Mouse (Mus musculus): ENCODE data around the gene Slc6a20a. TPM values are rescaled to one million over a fixed set of nuclear protein-coding genes. Genes with fewer than 3 reads are reported as not detected.

The Slc6a20a gene
- polyA plus RNA-seq, 1 experiment from 2014 or later, result 0.12 TPM

GRCm38 (mm10) chr9:123649785-123650511 lies 28.7 kb downstream of the Slc6a20a start:
- H3K9me3 ChIP-seq (ENCODE audit: control insufficient read depth, low read length), result no peaks in the 10 kb centered on the region
- no peaks in the 10 kb centered on the region for H3K4me1 ChIP-seq (ENCODE audit: control insufficient read depth, insufficient read depth, low read length)
- DNase-seq (ENCODE audit: low spot score) (no peak), ATAC-seq (ENCODE audit: insufficient read depth, low FRiP score, low TSS enrichment) (no peak)
- H3K4me2 ChIP-seq (ENCODE audit: low read depth), result no peak overlapping the region
- no peaks in the 10 kb centered on the region for H3K36me3 ChIP-seq (ENCODE audit: control insufficient read depth, insufficient read depth, low read length)
- H3K27ac ChIP-seq (ENCODE audit: low read depth, low read length), result no peak overlapping the region
- H3K4me3 ChIP-seq (ENCODE audit: low read depth, low read length), result no peak overlapping the region
- 95% methylated on average over 2 of the region's 2 CpGs for WGBS
- no peaks in the 10 kb centered on the region for H3K27me3 ChIP-seq (ENCODE audit: control insufficient read depth, insufficient read depth, low read length)
- no peak overlapping the region for H3K9ac ChIP-seq (ENCODE audit: low read length)

GRCm38 (mm10) chr9:123640106-123640505 lies 38.6 kb downstream of the Slc6a20a start:
- Histone ChIP-seq H3K9ac (ENCODE audit: low read length) (no peak overlapping the region), H3K36me3 (ENCODE audit: control insufficient read depth, insufficient read depth, low read length) (no peaks in the 10 kb centered on the region), H3K4me2 (ENCODE audit: low read depth) (no peak overlapping the region), H3K4me1 (ENCODE audit: control insufficient read depth, insufficient read depth, low read length) (no peaks in the 10 kb centered on the region), H3K27me3 (ENCODE audit: control insufficient read depth, insufficient read depth, low read length) (no peaks in the 10 kb centered on the region), H3K4me3 (ENCODE audit: low read depth, low read length) (no peak overlapping the region), H3K9me3 (ENCODE audit: control insufficient read depth, low read length) (no peaks in the 10 kb centered on the region), H3K27ac (ENCODE audit: low read depth, low read length) (no peak overlapping the region)
- DNase-seq (ENCODE audit: low spot score) (no peak), ATAC-seq (ENCODE audit: insufficient read depth, low FRiP score, low TSS enrichment) (no peak)
- 72% methylated on average over 1 of the region's 1 CpGs for WGBS

GRCm38 (mm10) chr9:123638668-123639089 lies 40.0 kb downstream of the Slc6a20a start:
- Histone ChIP-seq H3K36me3 (ENCODE audit: control insufficient read depth, insufficient read depth, low read length) (no peaks in the 10 kb centered on the region), H3K9me3 (ENCODE audit: control insufficient read depth, low read length) (no peaks in the 10 kb centered on the region), H3K4me1 (ENCODE audit: control insufficient read depth, insufficient read depth, low read length) (no peaks in the 10 kb centered on the region), H3K9ac (ENCODE audit: low read length) (no peak overlapping the region), H3K4me3 (ENCODE audit: low read depth, low read length) (no peak overlapping the region), H3K4me2 (ENCODE audit: low read depth) (no peak overlapping the region), H3K27ac (ENCODE audit: low read depth, low read length) (no peak overlapping the region), H3K27me3 (ENCODE audit: control insufficient read depth, insufficient read depth, low read length) (no peaks in the 10 kb centered on the region)
- WGBS, result 88% methylated on average over 1 of the region's 1 CpGs
- DNase-seq (ENCODE audit: low spot score) (no peak), ATAC-seq (ENCODE audit: insufficient read depth, low FRiP score, low TSS enrichment) (no peak)

- H3K9ac ChIP-seq (ENCODE audit: low read length), result no peak overlapping the region
- DNase-seq (ENCODE audit: low spot score), result no peak
- H3K4me3 ChIP-seq (ENCODE audit: low read depth, low read length), result no peak overlapping the region
- H3K4me2 ChIP-seq (ENCODE audit: low read depth), result no peak overlapping the region
- ATAC-seq (ENCODE audit: insufficient read depth, low FRiP score, low TSS enrichment), result no peak
- H3K4me1 ChIP-seq (ENCODE audit: control insufficient read depth, insufficient read depth, low read length), result no peaks in the 10 kb centered on the region
- H3K27me3 ChIP-seq (ENCODE audit: control insufficient read depth, insufficient read depth, low read length), result no peaks in the 10 kb centered on the region
- no peaks in the 10 kb centered on the region for H3K9me3 ChIP-seq (ENCODE audit: control insufficient read depth, low read length)
- no peak overlapping the region for H3K27ac ChIP-seq (ENCODE audit: low read depth, low read length)
- no peaks in the 10 kb centered on the region for H3K36me3 ChIP-seq (ENCODE audit: control insufficient read depth, insufficient read depth, low read length)
These were observed 40.5 kb downstream of the Slc6a20a start for GRCm38 (mm10) chr9:123638231-123638630.

GRCm38 (mm10) chr9:123636771-123637170 lies 41.9 kb downstream of the Slc6a20a start:
- Histone ChIP-seq H3K4me3 (ENCODE audit: low read depth, low read length) (no peak overlapping the region), H3K9me3 (ENCODE audit: control insufficient read depth, low read length) (no peaks in the 10 kb centered on the region), H3K4me1 (ENCODE audit: control insufficient read depth, insufficient read depth, low read length) (no peaks in the 10 kb centered on the region), H3K9ac (ENCODE audit: low read length) (no peak overlapping the region), H3K4me2 (ENCODE audit: low read depth) (no peak overlapping the region), H3K27me3 (ENCODE audit: control insufficient read depth, insufficient read depth, low read length) (no peaks in the 10 kb centered on the region), H3K27ac (ENCODE audit: low read depth, low read length) (no peak overlapping the region), H3K36me3 (ENCODE audit: control insufficient read depth, insufficient read depth, low read length) (no peaks in the 10 kb centered on the region)
- ATAC-seq (ENCODE audit: insufficient read depth, low FRiP score, low TSS enrichment) (no peak), DNase-seq (ENCODE audit: low spot score) (no peak)
- 71% methylated on average over 5 of the region's 5 CpGs for WGBS

- H3K4me2 ChIP-seq (ENCODE audit: low read depth), result no peak overlapping the region
- no peaks in the 10 kb centered on the region for H3K4me1 ChIP-seq (ENCODE audit: control insufficient read depth, insufficient read depth, low read length)
- no peaks in the 10 kb centered on the region for H3K27me3 ChIP-seq (ENCODE audit: control insufficient read depth, insufficient read depth, low read length)
- H3K9ac ChIP-seq (ENCODE audit: low read length), result no peak overlapping the region
- no peaks in the 10 kb centered on the region for H3K36me3 ChIP-seq (ENCODE audit: control insufficient read depth, insufficient read depth, low read length)
- no peak overlapping the region for H3K4me3 ChIP-seq (ENCODE audit: low read depth, low read length)
- 90% methylated on average over 3 of the region's 3 CpGs for WGBS
- no peaks in the 10 kb centered on the region for H3K9me3 ChIP-seq (ENCODE audit: control insufficient read depth, low read length)
- H3K27ac ChIP-seq (ENCODE audit: low read depth, low read length), result no peak overlapping the region
- no peak for DNase-seq (ENCODE audit: low spot score)
- ATAC-seq (ENCODE audit: insufficient read depth, low FRiP score, low TSS enrichment), result no peak
These were observed 45.7 kb downstream of the Slc6a20a start for GRCm38 (mm10) chr9:123632993-123633392.

GRCm38 (mm10) chr9:123632281-123632680 lies 46.4 kb downstream of the Slc6a20a start, which contains the start of gene Slc6a20b:
Gene Slc6a20b, minus strand, starts transcription at chr9:123632565.
- ATAC-seq (ENCODE audit: insufficient read depth, low FRiP score, low TSS enrichment) (no peak), DNase-seq (ENCODE audit: low spot score) (no peak)
- no peaks in the 10 kb centered on the region for H3K27me3 ChIP-seq (ENCODE audit: control insufficient read depth, insufficient read depth, low read length)
- no peaks in the 10 kb centered on the region for H3K36me3 ChIP-seq (ENCODE audit: control insufficient read depth, insufficient read depth, low read length)
- H3K4me1 ChIP-seq (ENCODE audit: control insufficient read depth, insufficient read depth, low read length), result no peaks in the 10 kb centered on the region
- H3K9ac ChIP-seq (ENCODE audit: low read length), result no peak within 1 kb of the TSS
- 88% methylated on average over 6 of the region's 6 CpGs for WGBS
- no peak within 1 kb of the TSS for H3K4me2 ChIP-seq (ENCODE audit: low read depth)
- H3K9me3 ChIP-seq (ENCODE audit: control insufficient read depth, low read length), result no peaks in the 10 kb centered on the region
- no peak within 1 kb of the TSS for H3K4me3 ChIP-seq (ENCODE audit: low read depth, low read length)
- H3K27ac ChIP-seq (ENCODE audit: low read depth, low read length), result no peak within 1 kb of the TSS

GRCm38 (mm10) chr9:123631666-123632065 lies 47.0 kb downstream of the Slc6a20a start:
- ATAC-seq (ENCODE audit: insufficient read depth, low FRiP score, low TSS enrichment) (no peak), DNase-seq (ENCODE audit: low spot score) (no peak)
- Histone ChIP-seq H3K4me3 (ENCODE audit: low read depth, low read length) (no peak overlapping the region), H3K4me1 (ENCODE audit: control insufficient read depth, insufficient read depth, low read length) (no peaks in the 10 kb centered on the region), H3K9me3 (ENCODE audit: control insufficient read depth, low read length) (no peaks in the 10 kb centered on the region), H3K4me2 (ENCODE audit: low read depth) (no peak overlapping the region), H3K27ac (ENCODE audit: low read depth, low read length) (no peak overlapping the region), H3K36me3 (ENCODE audit: control insufficient read depth, insufficient read depth, low read length) (no peaks in the 10 kb centered on the region), H3K27me3 (ENCODE audit: control insufficient read depth, insufficient read depth, low read length) (no peaks in the 10 kb centered on the region), H3K9ac (ENCODE audit: low read length) (no peak overlapping the region)
- 80% methylated on average over 3 of the region's 3 CpGs for WGBS

- DNase-seq (ENCODE audit: low spot score) (no peak), ATAC-seq (ENCODE audit: insufficient read depth, low FRiP score, low TSS enrichment) (no peak)
- Histone ChIP-seq H3K4me1 (ENCODE audit: control insufficient read depth, insufficient read depth, low read length) (no peaks in the 10 kb centered on the region), H3K9me3 (ENCODE audit: control insufficient read depth, low read length) (no peaks in the 10 kb centered on the region), H3K4me2 (ENCODE audit: low read depth) (no peak overlapping the region), H3K9ac (ENCODE audit: low read length) (no peak overlapping the region), H3K36me3 (ENCODE audit: control insufficient read depth, insufficient read depth, low read length) (no peaks in the 10 kb centered on the region), H3K27ac (ENCODE audit: low read depth, low read length) (no peak overlapping the region), H3K27me3 (ENCODE audit: control insufficient read depth, insufficient read depth, low read length) (no peaks in the 10 kb centered on the region), H3K4me3 (ENCODE audit: low read depth, low read length) (no peak overlapping the region)
- 89% methylated on average over 11 of the region's 11 CpGs for WGBS
These were observed 52.9 kb downstream of the Slc6a20a start for GRCm38 (mm10) chr9:123625821-123626220.

All from neural tube, embryonic 11.5 days (tissue).